Mouse (Mus musculus): ENCODE measurements around the gene Clybl.

GRCm38 (mm10) chr14:122426529-122427203 is 245.2 kb downstream of the Clybl start:
- TF ChIP-seq MYC (IDR thresholded peaks at IDR 0.05; ENCODE audit: low read depth, low read length): no peak
- no peak for TF ChIP-seq SMC3 (IDR thresholded peaks at IDR 0.05; ENCODE audit: low read depth, low read length)
- TF ChIP-seq ZMIZ1 (IDR thresholded peaks at IDR 0.05; ENCODE audit: low read depth, low read length): no peak
- TF ChIP-seq CTCF (IDR thresholded peaks at IDR 0.05 in 2 of 3, conservative IDR thresholded peaks at IDR 0.05 in 1 of 3; ENCODE audit: control insufficient read depth in 1 of 3, insufficient read depth in 1 of 3, low read depth in 2 of 3, low read length in 3 of 3, poor library complexity in 1 of 3, severe bottlenecking in 1 of 3): no peak
- TF ChIP-seq GABPA (IDR thresholded peaks at IDR 0.05; ENCODE audit: low read depth, low read length): no peak
- no peak for TF ChIP-seq GATA1 (IDR thresholded peaks at IDR 0.05; ENCODE audit: low read depth, low read length)
- TF ChIP-seq USF1 (IDR thresholded peaks at IDR 0.05; ENCODE audit: low read depth, low read length): no peak
- no peak for TF ChIP-seq MAZ (IDR thresholded peaks at IDR 0.05; ENCODE audit: low read depth, low read length)
- no peak for TF ChIP-seq POLR2A (IDR thresholded peaks at IDR 0.05; ENCODE audit: control insufficient read depth in 1 of 2, insufficient read depth in 1 of 2, low read depth in 1 of 2, low read length in 2 of 2, poor library complexity in 1 of 2)
- no peak for TF ChIP-seq POLR2AphosphoS5 (IDR thresholded peaks at IDR 0.05; ENCODE audit: borderline replicate concordance, low read depth, low read length)
- no peak for TF ChIP-seq KAT2A (conservative IDR thresholded peaks at IDR 0.05; ENCODE audit: low read depth, low read length)
- no peak for TF ChIP-seq ZKSCAN1 (IDR thresholded peaks at IDR 0.05; ENCODE audit: low read depth, low read length)
- TF ChIP-seq MEF2A (IDR thresholded peaks at IDR 0.05; ENCODE audit: extremely low read depth, insufficient replicate concordance, low read depth, low read length, poor library complexity, severe bottlenecking): no peak
